Mouse (Mus musculus) gastrocnemius, postnatal 4 days (tissue): ENCODE data around the gene Cacna1c. TPM values are rescaled to one million over a fixed set of nuclear protein-coding genes. Genes with fewer than 3 reads are reported as not detected.

ENCODE experiments used
- DNase-seq, 2 experiments: peaks; one replicate each; pipeline ENCODE4 v3.0.0; 2021 to 2022; ENCODE audit warnings: low spot score in 2 of 2, mixed read lengths in 2 of 2
- total RNA-seq, 2 experiments: library from RNA; stranded (reverse); gene quantifications; 2 replicates each; pipeline ENCODE4 v1.2.3; 2021

The Cacna1c gene
- total RNA-seq, 2 experiments from 2014 or later, result 7.5 to 9.9 TPM

DNA sequence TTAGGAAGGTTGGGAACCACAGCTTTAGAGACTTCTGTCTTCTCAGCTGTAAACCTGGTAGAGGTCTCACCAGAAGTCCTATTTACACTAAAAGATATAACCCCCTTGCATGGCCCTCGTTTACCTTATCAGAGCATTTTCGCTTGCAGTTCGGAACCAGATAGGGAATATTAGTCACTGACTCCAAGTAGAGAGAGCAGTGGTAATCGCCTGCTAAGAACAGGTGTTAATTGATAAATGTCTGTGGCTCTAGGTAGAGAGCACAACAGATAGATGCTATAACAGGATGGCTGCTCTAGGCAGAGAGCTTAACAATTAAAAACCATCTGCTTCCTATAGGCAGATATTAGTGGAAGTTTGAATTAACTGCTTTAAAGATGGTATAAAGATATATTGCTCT lies 657.6 kb downstream of the Cacna1c start:
- DNase-seq, result no peak

Other genes with a start within 250 kb of the Cacna1c start
- 1 to 10 TPM; 7.3 to 8.0 TPM for gene Dcp1b, start 21.2 kb downstream of the Cacna1c start, total RNA-seq
- gene Cacna2d4, start 40.1 kb upstream of the Cacna1c start, total RNA-seq, result under 1 TPM; 0.78 to 0.83 TPM
- under 1 TPM; 0.59 to 0.98 TPM for gene Lrtm2, start 134.3 kb upstream of the Cacna1c start, total RNA-seq
- 10 to 100 TPM; 56.3 to 63.4 TPM for gene Adipor2, start 221.3 kb upstream of the Cacna1c start, total RNA-seq